Comparison of ENCODE assay signal across 16 mouse cellular contexts in the genomic region with DNA sequence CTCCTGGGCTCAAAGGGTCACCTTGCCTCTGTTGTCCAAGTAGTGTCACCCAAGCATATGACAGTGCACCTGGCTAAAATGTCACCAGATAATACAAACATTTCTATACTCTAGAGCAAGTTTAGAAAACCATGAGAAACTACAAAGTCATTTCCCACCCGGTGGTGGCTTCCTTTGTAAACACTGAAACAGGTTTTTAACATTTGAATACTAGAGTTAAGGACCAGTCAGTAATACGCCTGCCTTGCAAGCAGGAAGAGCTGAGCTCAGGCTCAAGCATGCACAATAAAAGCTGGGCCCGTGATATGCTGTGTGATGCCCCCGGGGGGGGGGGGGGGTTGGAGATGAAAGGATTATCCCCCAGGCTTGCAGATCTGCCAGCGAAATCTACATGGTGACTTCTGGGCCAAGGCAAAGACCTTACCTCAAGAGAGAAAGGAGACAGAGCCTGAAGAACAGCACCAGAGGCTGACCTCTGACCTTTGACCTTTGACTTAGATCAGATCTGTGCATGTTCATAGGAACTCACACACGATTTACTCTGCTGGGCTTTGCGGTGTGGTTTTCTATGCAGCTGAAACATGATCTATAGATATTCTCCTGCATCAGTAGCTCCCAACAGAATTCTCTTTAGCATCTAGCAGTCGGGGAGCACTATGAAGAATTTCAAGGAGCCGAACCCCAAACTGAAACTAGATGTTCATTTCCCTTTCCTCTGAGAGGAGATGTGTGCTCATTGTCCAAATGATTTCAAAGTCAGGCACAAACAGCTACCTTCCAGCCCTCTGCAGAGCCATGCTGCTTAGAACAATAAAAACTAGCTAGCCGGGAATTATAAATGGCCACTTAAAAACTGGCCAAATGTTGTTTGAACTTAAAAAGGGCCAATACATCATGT.
A peak's percentile ranks its signal among the peaks of the same experiment; 100 is the strongest.
DNase-seq lines count a peak whose midpoint lies in the region; ATAC-seq lines count a peak whose summit lies in the region.
"Had no signal": no experiment of that assay in that cellular context is flagged by ENCODE, and none has a peak within 500 bp of the region (broad histone marks: within the 10 kb centered on the region; RNA-seq: fewer than 3 reads in every experiment).

No protein-coding gene starts in this region.

- 0 out of 2 replicates have a peak overlapping the region, but pooled peaks have one; percentile 1 for H3K27ac ChIP-seq in midbrain, embryonic 10.5 days (replicated peaks)
- no peak overlapping the region for H3K27ac ChIP-seq in midbrain, embryonic 16.5 days (ENCODE audit: low read length)
- no peak overlapping the region; the same call in 1 of the 2 replicates for H3K27ac ChIP-seq in embryonic facial prominence, embryonic 10.5 days (replicated peaks)
- no peak overlapping the region; the same call in 1 of the 2 replicates for H3K27ac ChIP-seq in heart, embryonic 10.5 days
- H3K27ac ChIP-seq in forebrain, embryonic 11.5 days (ENCODE audit: low read depth, low read length) = no peak overlapping the region
- H3K27ac ChIP-seq: embryonic facial prominence, embryonic 13.5 days; forebrain, embryonic 13.5 days; heart, embryonic 13.5 days; hindbrain, embryonic 15.5 days; stomach, embryonic 15.5 days had no signal

- peak; percentile 45 for DNase-seq in midbrain, embryonic 10.5 days (ENCODE audit: low spot score)
- DNase-seq in R1 (ENCODE audit: low read depth, low spot score) = peak; percentile 84
- peak; percentile 32 for DNase-seq in embryonic facial prominence, embryonic 10.5 days (ENCODE audit: low spot score)
- peak; percentile 79 for DNase-seq in mesoderm, embryonic 11.5 days (ENCODE audit: low read depth, low spot score)
- no peak for DNase-seq in heart, embryonic 10.5 days (ENCODE audit: low spot score)
- DNase-seq in forebrain, embryonic 11.5 days (ENCODE audit: low spot score) = no peak
- DNase-seq: cerebellum, adult 18-20 months; kidney, postnatal 25 days; right cerebral cortex, postnatal 4 days had no signal

- H3K9ac ChIP-seq in midbrain, embryonic 16.5 days (ENCODE audit: low read depth, low read length) = no peak overlapping the region
- H3K9ac ChIP-seq in forebrain, embryonic 11.5 days (ENCODE audit: low read length) = no peak overlapping the region
- H3K9ac ChIP-seq: embryonic facial prominence, embryonic 13.5 days; forebrain, embryonic 13.5 days; heart, embryonic 13.5 days; hindbrain, embryonic 15.5 days; stomach, embryonic 15.5 days had no signal

- no peaks in the 10 kb centered on the region for H3K36me3 ChIP-seq in midbrain, embryonic 10.5 days
- H3K36me3 ChIP-seq in midbrain, embryonic 16.5 days (ENCODE audit: control insufficient read depth, insufficient read depth, low read length) = no peaks in the 10 kb centered on the region
- no peaks in the 10 kb centered on the region for H3K36me3 ChIP-seq in embryonic facial prominence, embryonic 10.5 days (replicated peaks)
- H3K36me3 ChIP-seq in heart, embryonic 10.5 days = no peaks in the 10 kb centered on the region
- no peaks in the 10 kb centered on the region for H3K36me3 ChIP-seq in forebrain, embryonic 11.5 days (ENCODE audit: control insufficient read depth, insufficient read depth, low read length)
- H3K36me3 ChIP-seq: embryonic facial prominence, embryonic 13.5 days; heart, embryonic 13.5 days; hindbrain, embryonic 15.5 days; stomach, embryonic 15.5 days had no signal

- H3K9me3 ChIP-seq in midbrain, embryonic 10.5 days (replicated peaks) = no peaks in the 10 kb centered on the region
- H3K9me3 ChIP-seq in midbrain, embryonic 16.5 days (replicated peaks; ENCODE audit: control insufficient read depth, low read length, poor library complexity, severe bottlenecking) = no peaks in the 10 kb centered on the region
- no peaks in the 10 kb centered on the region for H3K9me3 ChIP-seq in embryonic facial prominence, embryonic 10.5 days
- H3K9me3 ChIP-seq in heart, embryonic 10.5 days = no peaks in the 10 kb centered on the region
- no peaks in the 10 kb centered on the region for H3K9me3 ChIP-seq in forebrain, embryonic 11.5 days (ENCODE audit: control insufficient read depth, low read length)
- H3K9me3 ChIP-seq: embryonic facial prominence, embryonic 13.5 days; forebrain, embryonic 13.5 days; heart, embryonic 13.5 days; hindbrain, embryonic 15.5 days; stomach, embryonic 15.5 days had no signal

- H3K4me1 ChIP-seq in midbrain, embryonic 10.5 days = peaks cover 40% of the 10 kb centered on the region
- H3K4me1 ChIP-seq in midbrain, embryonic 16.5 days (ENCODE audit: control insufficient read depth, insufficient read depth, low read length) = peaks cover 4% of the 10 kb centered on the region
- H3K4me1 ChIP-seq in embryonic facial prominence, embryonic 10.5 days = peaks cover 39% of the 10 kb centered on the region
- peaks cover 7% of the 10 kb centered on the region for H3K4me1 ChIP-seq in heart, embryonic 10.5 days
- H3K4me1 ChIP-seq in forebrain, embryonic 11.5 days (replicated peaks; ENCODE audit: control insufficient read depth, insufficient read depth, low read length) = peaks cover 9% of the 10 kb centered on the region; the same call in 1 of the 2 replicates
- H3K4me1 ChIP-seq: heart, embryonic 13.5 days; stomach, embryonic 15.5 days had no signal

- no peaks in the 10 kb centered on the region for H3K27me3 ChIP-seq in midbrain, embryonic 10.5 days (ENCODE audit: low read depth, poor library complexity, severe bottlenecking)
- no peaks in the 10 kb centered on the region for H3K27me3 ChIP-seq in midbrain, embryonic 16.5 days (ENCODE audit: control insufficient read depth, insufficient read depth, low read depth, low read length)
- H3K27me3 ChIP-seq in embryonic facial prominence, embryonic 10.5 days (replicated peaks; ENCODE audit: low read depth, poor library complexity, severe bottlenecking) = no peaks in the 10 kb centered on the region
- H3K27me3 ChIP-seq in heart, embryonic 10.5 days (ENCODE audit: insufficient read depth, poor library complexity, severe bottlenecking) = no peaks in the 10 kb centered on the region
- no peaks in the 10 kb centered on the region for H3K27me3 ChIP-seq in forebrain, embryonic 11.5 days (ENCODE audit: control insufficient read depth, insufficient read depth, low read length)
- H3K27me3 ChIP-seq: embryonic facial prominence, embryonic 13.5 days; forebrain, embryonic 13.5 days; heart, embryonic 13.5 days; hindbrain, embryonic 15.5 days; stomach, embryonic 15.5 days had no signal

- ATAC-seq in midbrain, embryonic 16.5 days = no peak
- ATAC-seq in cerebellum, adult (ENCODE audit: insufficient number of reproducible peaks, low FRiP score, low TSS enrichment) = no peak
- no peak for ATAC-seq in forebrain, embryonic 11.5 days (replicated peaks; ENCODE audit: low FRiP score)
- ATAC-seq: forebrain, embryonic 13.5 days had no signal

- H3K4me3 ChIP-seq in midbrain, embryonic 10.5 days = no peak overlapping the region
- no peak overlapping the region for H3K4me3 ChIP-seq in midbrain, embryonic 16.5 days (ENCODE audit: low read depth, low read length)
- H3K4me3 ChIP-seq in embryonic facial prominence, embryonic 10.5 days = no peak overlapping the region
- H3K4me3 ChIP-seq in heart, embryonic 10.5 days = no peak overlapping the region
- no peak overlapping the region for H3K4me3 ChIP-seq in forebrain, embryonic 11.5 days (ENCODE audit: low read depth, low read length)
- H3K4me3 ChIP-seq: embryonic facial prominence, embryonic 13.5 days; forebrain, embryonic 13.5 days; heart, embryonic 13.5 days; hindbrain, embryonic 15.5 days; stomach, embryonic 15.5 days had no signal

- no peak overlapping the region for H3K4me2 ChIP-seq in midbrain, embryonic 16.5 days (ENCODE audit: low read length)
- no peak overlapping the region for H3K4me2 ChIP-seq in forebrain, embryonic 11.5 days (ENCODE audit: low read depth, low read length, severe bottlenecking)
- H3K4me2 ChIP-seq: embryonic facial prominence, embryonic 13.5 days; forebrain, embryonic 13.5 days; heart, embryonic 13.5 days; hindbrain, embryonic 15.5 days; stomach, embryonic 15.5 days had no signal

- WGBS in midbrain, embryonic 10.5 days = 38% methylated on average over 10 of the region's 10 CpGs
- WGBS in midbrain, embryonic 16.5 days = 24% methylated on average over 10 of the region's 10 CpGs
- 38% methylated on average over 10 of the region's 10 CpGs for WGBS in embryonic facial prominence, embryonic 10.5 days
- 59% methylated on average over 10 of the region's 10 CpGs for whole genome bisulfite sequencing in heart, embryonic 10.5 days
- WGBS in forebrain, embryonic 11.5 days = 42% methylated on average over 10 of the region's 10 CpGs

Comparison
In these comparisons a context has a peak if more than half of its experiments do, and no peak if none do; other contexts are left out.
1. DNase-seq: peak in midbrain, embryonic 10.5 days (single experiment), R1 (single experiment), embryonic facial prominence, embryonic 10.5 days (single experiment) and mesoderm, embryonic 11.5 days (single experiment); none in heart, embryonic 10.5 days (single experiment) and forebrain, embryonic 11.5 days (single experiment).